Mouse (Mus musculus): ENCODE measurements around the gene Thsd7a. TPM values are rescaled to one million over a fixed set of nuclear protein-coding genes. Genes with fewer than 3 reads are reported as not detected.

Thsd7a gene
- 0.42 and 0.45 TPM in 2 replicates for polyA plus RNA-seq (2012; rRNA removed)

- Histone ChIP-seq H3K27me3 (ENCODE audit: control insufficient read depth, insufficient read depth, low read length) (no peaks in the 10 kb centered on the region; the same call in 1 of the 2 replicates), H3K4me1 (replicated peaks; ENCODE audit: control insufficient read depth, insufficient read depth, low read length) (no peaks in the 10 kb centered on the region), H3K4me3 (ENCODE audit: control insufficient read depth, insufficient read depth, low read length) (no peak within 1 kb of the TSS), H3K27ac (ENCODE audit: control insufficient read depth, insufficient read depth, low read length) (no peak within 1 kb of the TSS), H3K36me3 (ENCODE audit: control insufficient read depth, insufficient read depth, low read length) (no peaks in the 10 kb centered on the region)
- 3% methylated on average over 56 of the region's 56 CpGs for WGBS
- TF ChIP-seq CTCF (IDR thresholded peaks at IDR 0.05; ENCODE audit: borderline replicate concordance, control insufficient read depth, extremely low read depth, insufficient read depth, low read length, poor library complexity): no peak
- no peak for DNase-seq
These were observed at the start of gene Thsd7a for GRCm38 (mm10) chr6:12748787-12749530. Gene Thsd7a, minus strand, starts transcription at chr6:12749410.

GRCm38 (mm10) chr6:12787129-12787528, 37.9 kb upstream of the Thsd7a start:
- 80% methylated on average over 2 of the region's 2 CpGs for WGBS

GRCm38 (mm10) chr6:12786378-12786982, 37.3 kb upstream of the Thsd7a start:
- no peak for DNase-seq
- Histone ChIP-seq H3K27ac (ENCODE audit: control insufficient read depth, insufficient read depth, low read length) (no peak overlapping the region), H3K4me3 (ENCODE audit: control insufficient read depth, insufficient read depth, low read length) (no peak overlapping the region), H3K27me3 (ENCODE audit: control insufficient read depth, insufficient read depth, low read length) (no peaks in the 10 kb centered on the region), H3K36me3 (ENCODE audit: control insufficient read depth, insufficient read depth, low read length) (no peaks in the 10 kb centered on the region), H3K4me1 (replicated peaks; ENCODE audit: control insufficient read depth, insufficient read depth, low read length) (no peaks in the 10 kb centered on the region)
- TF ChIP-seq CTCF (IDR thresholded peaks at IDR 0.05; ENCODE audit: borderline replicate concordance, control insufficient read depth, extremely low read depth, insufficient read depth, low read length, poor library complexity): no peak
- TF ChIP-seq POLR2A (IDR thresholded peaks at IDR 0.05; ENCODE audit: control insufficient read depth, extremely low read depth, insufficient read depth, low read length, poor library complexity): no peak
- WGBS: 89% methylated on average over 2 of the region's 2 CpGs

More at GRCm38 (mm10) chr6:12787129-12787528, 37.9 kb upstream of the Thsd7a start:
- Histone ChIP-seq H3K4me1 (replicated peaks; ENCODE audit: control insufficient read depth, insufficient read depth, low read length) (no peaks in the 10 kb centered on the region), H3K36me3 (ENCODE audit: control insufficient read depth, insufficient read depth, low read length) (no peaks in the 10 kb centered on the region), H3K27me3 (ENCODE audit: control insufficient read depth, insufficient read depth, low read length) (no peaks in the 10 kb centered on the region), H3K27ac (ENCODE audit: control insufficient read depth, insufficient read depth, low read length) (no peak overlapping the region), H3K4me3 (ENCODE audit: control insufficient read depth, insufficient read depth, low read length) (no peak overlapping the region)
- TF ChIP-seq CTCF (IDR thresholded peaks at IDR 0.05; ENCODE audit: borderline replicate concordance, control insufficient read depth, extremely low read depth, insufficient read depth, low read length, poor library complexity): no peak
- no peak for TF ChIP-seq POLR2A (IDR thresholded peaks at IDR 0.05; ENCODE audit: control insufficient read depth, extremely low read depth, insufficient read depth, low read length, poor library complexity)
- no peak for DNase-seq

- Histone ChIP-seq H3K36me3 (ENCODE audit: control insufficient read depth, insufficient read depth, low read length) (no peaks in the 10 kb centered on the region), H3K4me1 (replicated peaks; ENCODE audit: control insufficient read depth, insufficient read depth, low read length) (no peaks in the 10 kb centered on the region), H3K4me3 (ENCODE audit: control insufficient read depth, insufficient read depth, low read length) (no peak overlapping the region), H3K27ac (ENCODE audit: control insufficient read depth, insufficient read depth, low read length) (no peak overlapping the region), H3K27me3 (ENCODE audit: control insufficient read depth, insufficient read depth, low read length) (no peaks in the 10 kb centered on the region)
- no peak for DNase-seq
- no peak for TF ChIP-seq CTCF (IDR thresholded peaks at IDR 0.05; ENCODE audit: borderline replicate concordance, control insufficient read depth, extremely low read depth, insufficient read depth, low read length, poor library complexity)
- no peak for TF ChIP-seq POLR2A (IDR thresholded peaks at IDR 0.05; ENCODE audit: control insufficient read depth, extremely low read depth, insufficient read depth, low read length, poor library complexity)
- 95% methylated on average over 8 of the region's 8 CpGs for WGBS
These were observed 35.9 kb upstream of the Thsd7a start for GRCm38 (mm10) chr6:12784918-12785618.

- 86% methylated on average over 2 of the region's 2 CpGs for WGBS
- no peaks in the 10 kb centered on the region for H3K4me1 ChIP-seq (replicated peaks; ENCODE audit: control insufficient read depth, insufficient read depth, low read length)
- H3K27ac ChIP-seq (ENCODE audit: control insufficient read depth, insufficient read depth, low read length): no peak overlapping the region
- H3K36me3 ChIP-seq (ENCODE audit: control insufficient read depth, insufficient read depth, low read length): no peaks in the 10 kb centered on the region
- TF ChIP-seq CTCF (IDR thresholded peaks at IDR 0.05; ENCODE audit: borderline replicate concordance, control insufficient read depth, extremely low read depth, insufficient read depth, low read length, poor library complexity) (no peak), POLR2A (IDR thresholded peaks at IDR 0.05; ENCODE audit: control insufficient read depth, extremely low read depth, insufficient read depth, low read length, poor library complexity) (no peak)
- no peak overlapping the region for H3K4me3 ChIP-seq (ENCODE audit: control insufficient read depth, insufficient read depth, low read length)
- no peaks in the 10 kb centered on the region for H3K27me3 ChIP-seq (ENCODE audit: control insufficient read depth, insufficient read depth, low read length)
- DNase-seq: no peak
These were observed 23.6 kb upstream of the Thsd7a start for GRCm38 (mm10) chr6:12772799-12773198.

GRCm38 (mm10) chr6:12765191-12765590, 16.0 kb upstream of the Thsd7a start:
- 89% methylated on average over 6 of the region's 6 CpGs for WGBS
- no peaks in the 10 kb centered on the region for H3K36me3 ChIP-seq (ENCODE audit: control insufficient read depth, insufficient read depth, low read length)
- no peak for DNase-seq
- no peaks in the 10 kb centered on the region for H3K27me3 ChIP-seq (ENCODE audit: control insufficient read depth, insufficient read depth, low read length)
- no peaks in the 10 kb centered on the region for H3K4me1 ChIP-seq (replicated peaks; ENCODE audit: control insufficient read depth, insufficient read depth, low read length)
- H3K4me3 ChIP-seq (ENCODE audit: control insufficient read depth, insufficient read depth, low read length): no peak overlapping the region
- TF ChIP-seq CTCF (IDR thresholded peaks at IDR 0.05; ENCODE audit: borderline replicate concordance, control insufficient read depth, extremely low read depth, insufficient read depth, low read length, poor library complexity): no peak
- TF ChIP-seq POLR2A (IDR thresholded peaks at IDR 0.05; ENCODE audit: control insufficient read depth, extremely low read depth, insufficient read depth, low read length, poor library complexity): no peak
- H3K27ac ChIP-seq (ENCODE audit: control insufficient read depth, insufficient read depth, low read length): no peak overlapping the region

Data from thymus, adult 2 months (tissue).